Mouse (Mus musculus) embryonic facial prominence, embryonic 11.5 days (tissue): ENCODE data around the gene Thop1. TPM values are rescaled to one million over a fixed set of nuclear protein-coding genes. Genes with fewer than 3 reads are reported as not detected.

Experiments used
- ATAC-seq: fragments of 200-750 bp; cut with Nextera tagmentation; replicated peaks from 2 replicates; pipeline ENCODE4 v1.8.0; 2017; ENCODE audit warnings: low read depth; ENCODE audit not compliant: insufficient number of reproducible peaks, low FRiP score, low TSS enrichment
- DNase-seq: peaks from one replicate; pipeline ENCODE4 v3.0.0-alpha.2; 2015; ENCODE audit warnings: low spot score
- H3K27ac ChIP-seq: fragments of 300-500 bp; sonication (generic); replicated peaks from 2 replicates; pipeline ENCODE4 v1.5.1; 2014; ENCODE audit warnings: mild to moderate bottlenecking, low read depth, low read length, control low read depth
- H3K27me3 ChIP-seq: fragments of 300-500 bp; sonication (generic); 2 replicates; pipeline ENCODE4 v1.6.1; 2014; ENCODE audit warnings: mild to moderate bottlenecking, low read length, moderate library complexity, mixed read lengths; ENCODE audit not compliant: control insufficient read depth, insufficient read depth
- H3K36me3 ChIP-seq: fragments of 300-500 bp; sonication (generic); replicated peaks from 2 replicates; pipeline ENCODE4 v1.6.1; 2014; ENCODE audit warnings: low read depth, mild to moderate bottlenecking, low read length, moderate library complexity, mixed read lengths; ENCODE audit not compliant: control insufficient read depth, insufficient read depth
- H3K4me1 ChIP-seq: fragments of 300-500 bp; sonication (generic); 2 replicates; pipeline ENCODE4 v1.6.1; 2014; ENCODE audit warnings: low read length, mixed read lengths; ENCODE audit not compliant: control insufficient read depth, insufficient read depth
- H3K4me2 ChIP-seq: fragments of 300-500 bp; sonication (generic); 2 replicates; pipeline ENCODE4 v1.6.1; 2014; ENCODE audit warnings: low read depth, mild to moderate bottlenecking, control low read depth, low read length, moderate library complexity
- H3K4me3 ChIP-seq: fragments of 300-500 bp; sonication (generic); 2 replicates; pipeline ENCODE4 v1.5.1; 2014; ENCODE audit warnings: low read depth, low read length, control low read depth
- H3K9ac ChIP-seq: fragments of 300-500 bp; sonication (generic); replicated peaks from 2 replicates; pipeline ENCODE4 v1.6.1; 2014; ENCODE audit warnings: mild to moderate bottlenecking, control low read depth, low read length
- H3K9me3 ChIP-seq: fragments of 300-500 bp; sonication (generic); replicated peaks from 2 replicates; pipeline ENCODE4 v1.6.1; 2016; ENCODE audit warnings: mild to moderate bottlenecking, low read length, inconsistent platforms, mixed read lengths; ENCODE audit not compliant: control insufficient read depth
- WGBS: fragments of 180-500 bp; shearing (Covaris S2); extraction: QIAGEN DNeasy Blood & Tissue Kit; methylation state at CpG from one replicate; pipeline ENCODE4 v1.1.7; 2014; 5-methylcytosine and 5-hydroxymethylcytosine counted together
- polyA plus RNA-seq: library from polyadenylated mRNA; unstranded; fragments of >200 nt; fragmentation: Nextera tagmentation; extraction: Ambion mirVana; gene quantifications from 2 replicates; pipeline ENCODE4 v1.2.1, GENCODE M21; 2014

The Thop1 gene
- polyA plus RNA-seq, 1 experiment from 2014 or later, result 56.3 TPM

DNA sequence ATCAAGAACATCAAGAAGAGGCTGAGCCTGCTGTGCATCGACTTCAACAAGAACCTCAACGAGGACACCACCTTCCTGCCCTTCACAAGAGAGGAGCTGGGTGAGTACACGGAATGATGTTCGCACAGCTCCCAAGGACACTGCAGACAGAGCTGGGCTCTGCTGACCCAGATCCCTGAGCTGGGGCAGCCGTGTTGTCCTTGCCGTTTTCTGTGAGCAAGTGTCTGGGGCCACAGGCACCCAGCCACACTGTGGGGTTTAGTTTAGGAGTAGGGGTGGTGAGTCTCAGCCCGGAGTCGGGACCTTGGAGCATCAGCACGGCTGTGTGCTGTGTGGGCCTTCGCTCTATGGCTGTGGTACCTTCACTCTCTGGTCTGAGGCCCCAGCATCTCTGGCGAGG lies 8.1 kb downstream of the Thop1 start:
- ATAC-seq, result no peak
- no peak overlapping the region for H3K4me3 ChIP-seq
- no peak for DNase-seq
- H3K36me3 ChIP-seq, result peaks cover 22% of the 10 kb centered on the region
- no peaks in the 10 kb centered on the region for H3K9me3 ChIP-seq
- no peaks in the 10 kb centered on the region for H3K4me1 ChIP-seq
- H3K9ac ChIP-seq, result no peak overlapping the region
- H3K27me3 ChIP-seq, result no peaks in the 10 kb centered on the region
- no peak overlapping the region for H3K4me2 ChIP-seq
- 90% methylated on average over 11 of the region's 11 CpGs for WGBS
- no peak overlapping the region for H3K27ac ChIP-seq

DNA sequence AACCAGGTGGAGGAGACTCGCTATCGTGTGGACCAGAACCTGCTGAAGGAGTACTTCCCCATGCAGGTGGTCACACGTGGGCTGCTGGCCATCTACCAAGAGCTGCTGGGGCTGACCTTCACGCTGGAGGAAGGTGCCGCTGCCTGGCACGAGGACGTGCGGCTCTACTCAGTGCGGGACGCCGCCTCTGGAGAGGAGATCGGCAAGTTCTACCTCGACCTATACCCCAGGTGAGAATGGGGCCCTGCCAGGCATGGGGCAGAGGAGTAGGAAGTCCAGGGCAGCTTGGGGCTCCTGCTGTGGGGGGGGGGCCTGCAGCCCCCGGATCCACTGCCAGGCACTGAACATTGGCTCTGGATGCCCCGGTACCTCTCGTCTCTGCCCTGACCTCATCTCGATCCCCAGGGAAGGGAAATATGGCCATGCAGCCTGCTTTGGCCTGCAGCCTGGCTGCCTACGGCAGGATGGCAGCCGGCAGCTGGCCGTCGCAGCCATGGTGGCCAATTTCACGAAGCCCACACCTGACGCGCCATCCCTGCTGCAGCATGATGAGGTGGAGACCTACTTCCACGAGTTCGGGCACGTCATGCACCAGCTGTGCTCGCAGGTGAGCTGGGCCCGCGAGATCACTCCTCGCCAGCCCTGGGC lies 10.3 kb downstream of the Thop1 start:
- H3K4me2 ChIP-seq, result no peak overlapping the region
- WGBS, result 92% methylated on average over 31 of the region's 31 CpGs
- H3K9ac ChIP-seq, result no peak overlapping the region
- no peak overlapping the region for H3K27ac ChIP-seq
- DNase-seq, result no peak
- peaks cover 17% of the 10 kb centered on the region for H3K36me3 ChIP-seq
- ATAC-seq, result no peak
- H3K4me3 ChIP-seq, result no peak overlapping the region
- H3K9me3 ChIP-seq, result no peaks in the 10 kb centered on the region
- H3K4me1 ChIP-seq, result no peaks in the 10 kb centered on the region
- no peaks in the 10 kb centered on the region for H3K27me3 ChIP-seq

DNA sequence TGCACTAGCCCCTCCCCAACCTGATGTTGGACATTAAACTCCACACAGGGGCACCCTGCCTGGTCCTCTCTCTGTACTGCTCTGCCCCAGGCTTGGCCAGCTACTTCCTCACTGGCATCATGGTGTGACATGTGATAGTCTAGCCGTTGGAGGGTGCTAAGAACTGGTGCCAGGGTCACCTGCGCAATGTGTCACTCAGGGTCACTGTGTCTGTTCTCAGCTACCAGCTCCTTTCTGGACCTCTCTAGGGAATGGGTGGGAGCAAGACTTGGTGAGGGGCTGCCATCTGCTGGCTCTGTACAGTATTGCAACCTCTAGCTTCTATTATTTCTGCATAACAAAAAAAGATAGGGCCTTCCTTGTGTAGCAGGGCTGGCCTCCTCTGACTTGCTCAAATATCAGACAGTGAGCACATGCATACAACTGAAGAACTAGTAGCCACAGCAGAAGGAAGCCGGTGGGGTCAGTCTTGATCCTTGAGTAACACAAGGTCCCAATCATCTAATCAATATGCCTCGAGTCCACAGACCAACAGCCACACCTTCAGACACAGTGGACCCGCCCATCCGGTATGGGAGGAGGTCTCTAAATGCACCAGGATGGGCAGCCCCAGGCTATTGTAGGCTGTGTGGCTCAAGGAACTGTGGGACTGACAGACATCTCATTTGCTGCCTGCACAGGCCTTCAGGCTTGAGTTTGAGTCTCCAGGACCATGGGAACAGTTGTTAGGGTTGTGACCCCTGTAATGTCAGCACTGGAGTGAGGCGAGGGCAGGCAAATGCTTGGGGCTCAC lies 12.5 kb downstream of the Thop1 start:
- H3K4me2 ChIP-seq, result no peak overlapping the region
- 80% methylated on average over 7 of the region's 7 CpGs for WGBS
- H3K4me1 ChIP-seq, result no peaks in the 10 kb centered on the region
- no peak overlapping the region for H3K4me3 ChIP-seq
- ATAC-seq, result peak; percentile 46; the same call in 1 of the 2 replicates
- H3K9ac ChIP-seq, result no peak overlapping the region
- no peaks in the 10 kb centered on the region for H3K9me3 ChIP-seq
- H3K27ac ChIP-seq, result no peak overlapping the region
- no peaks in the 10 kb centered on the region for H3K27me3 ChIP-seq
- H3K36me3 ChIP-seq, result peaks cover 17% of the 10 kb centered on the region
- DNase-seq, result peak; percentile 78

DNA sequence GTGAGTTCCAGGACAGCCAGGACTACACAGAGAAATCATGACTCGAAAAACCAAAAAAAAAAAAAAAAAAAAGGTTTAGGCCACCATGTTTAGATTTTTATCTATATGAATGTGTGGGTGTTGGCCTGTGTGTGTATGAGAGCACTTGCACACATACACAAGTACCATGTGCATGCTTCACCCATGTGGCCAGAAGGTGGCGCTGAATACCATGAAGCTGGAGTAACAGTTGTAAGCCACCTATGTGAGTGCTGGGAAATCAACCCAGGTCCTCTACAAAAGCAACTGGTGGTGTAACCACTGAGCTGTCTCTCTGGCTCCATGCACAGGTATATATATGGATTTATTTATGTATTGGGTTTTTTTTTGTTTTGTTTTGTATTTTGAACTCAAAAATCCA lies 17.2 kb downstream of the Thop1 start:
- no peak overlapping the region for H3K9ac ChIP-seq
- H3K4me2 ChIP-seq, result no peak overlapping the region
- no peaks in the 10 kb centered on the region for H3K9me3 ChIP-seq
- no peak for DNase-seq
- H3K27me3 ChIP-seq, result no peaks in the 10 kb centered on the region
- no peak for ATAC-seq
- WGBS, result 48% methylated on average over 2 of the region's 2 CpGs
- no peak overlapping the region for H3K27ac ChIP-seq
- peaks cover 4% of the 10 kb centered on the region; the same call in 1 of the 2 replicates for H3K36me3 ChIP-seq
- 0 out of 2 replicates have a peak, but pooled peaks cover 2% of the 10 kb centered on the region for H3K4me1 ChIP-seq
- no peak overlapping the region for H3K4me3 ChIP-seq

DNA sequence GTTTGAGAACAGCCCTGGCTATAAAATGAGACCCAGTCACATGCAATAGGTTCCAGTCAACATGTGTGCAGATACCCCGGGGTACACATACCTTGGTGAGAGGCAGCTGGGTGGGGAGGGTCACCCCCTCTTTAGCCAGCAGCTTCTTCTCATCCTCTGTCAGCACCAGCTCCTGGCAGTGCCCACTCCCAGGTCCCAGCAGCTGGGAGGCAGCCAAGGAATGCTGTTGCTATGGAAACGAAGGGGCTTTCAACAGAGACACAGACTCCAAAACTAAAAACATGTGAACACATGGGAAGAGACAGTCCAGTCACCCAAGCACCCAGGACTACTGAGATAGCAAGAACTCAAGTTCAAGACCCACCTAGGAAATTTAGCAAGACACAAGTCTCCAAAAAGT lies 19.4 kb downstream of the Thop1 start:
- Histone ChIP-seq H3K27ac (no peak overlapping the region), H3K4me2 (no peak overlapping the region), H3K4me1 (0 out of 2 replicates have a peak, but pooled peaks cover 2% of the 10 kb centered on the region), H3K36me3 (no peaks in the 10 kb centered on the region), H3K9ac (no peak overlapping the region), H3K27me3 (no peaks in the 10 kb centered on the region), H3K9me3 (no peaks in the 10 kb centered on the region), H3K4me3 (no peak overlapping the region)
- no peak for ATAC-seq
- 70% methylated on average over 2 of the region's 2 CpGs for WGBS
- DNase-seq, result peak; percentile 77

DNA sequence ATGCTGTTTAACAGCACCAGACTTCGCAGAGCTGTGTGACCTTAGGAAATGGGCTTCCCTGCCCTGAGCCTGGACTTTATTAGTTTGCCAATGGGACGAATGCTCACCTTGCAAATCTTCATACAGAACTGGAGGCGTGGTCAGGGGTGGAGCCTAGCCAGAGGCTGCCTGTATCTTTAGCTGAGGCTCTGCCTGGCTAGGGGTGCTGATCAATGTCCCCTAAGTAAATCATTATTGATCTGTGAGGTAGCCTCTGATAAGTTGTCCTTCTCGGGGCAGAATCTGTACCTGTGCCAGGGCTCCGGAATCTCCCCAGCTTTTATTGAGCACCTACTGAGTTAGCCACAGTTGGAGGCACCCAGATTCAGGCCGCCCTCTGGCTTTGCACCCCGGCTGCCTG lies 20.8 kb downstream of the Thop1 start:
- Histone ChIP-seq H3K4me2 (no peak overlapping the region), H3K27ac (no peak overlapping the region), H3K9me3 (no peaks in the 10 kb centered on the region), H3K4me3 (no peak overlapping the region), H3K9ac (no peak overlapping the region), H3K27me3 (no peaks in the 10 kb centered on the region), H3K36me3 (no peaks in the 10 kb centered on the region), H3K4me1 (0 out of 2 replicates have a peak, but pooled peaks cover 2% of the 10 kb centered on the region)
- ATAC-seq, result no peak
- 73% methylated on average over 7 of the region's 7 CpGs for WGBS
- DNase-seq, result no peak

DNA sequence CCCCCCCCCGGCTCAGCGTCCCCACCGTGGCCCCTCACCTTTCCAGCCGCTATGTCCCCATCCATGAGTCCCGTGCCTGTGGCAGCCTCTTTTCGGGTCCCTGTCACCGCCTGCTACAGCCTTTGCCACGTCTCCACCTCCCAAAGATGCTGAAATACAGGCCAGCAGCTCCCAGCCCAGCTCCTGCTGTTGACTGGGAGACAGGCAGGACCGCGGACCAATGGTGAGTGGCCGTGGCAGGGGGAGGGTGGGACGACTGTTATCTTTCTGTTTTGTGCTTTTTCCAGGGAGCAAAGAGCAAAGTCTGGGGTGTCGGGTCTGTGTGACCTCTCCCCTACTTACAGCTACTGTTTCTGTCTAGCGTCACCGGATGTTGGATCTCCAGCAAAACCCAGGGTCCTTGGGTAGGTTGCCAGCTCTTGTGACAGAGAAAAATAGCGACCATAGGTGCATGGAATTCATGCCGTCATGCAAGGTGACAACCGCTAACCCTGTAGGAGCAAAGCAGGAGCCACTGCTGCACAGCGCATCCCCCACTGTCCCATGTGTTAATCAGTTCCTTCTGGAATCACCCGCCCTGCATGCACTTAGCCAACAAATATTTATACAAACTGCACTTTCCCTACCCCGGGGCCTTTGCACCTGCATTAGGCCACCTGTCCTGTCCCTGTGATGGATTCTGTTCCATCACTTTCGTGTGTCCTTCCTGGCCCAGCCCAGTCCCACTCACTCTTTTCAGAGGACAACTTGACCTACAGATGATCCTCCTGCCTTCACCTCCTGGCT lies 22.8 kb downstream of the Thop1 start:
- DNase-seq (no peak), ATAC-seq (no peak)
- whole genome bisulfite sequencing, result 57% methylated on average over 22 of the region's 22 CpGs
- no peak overlapping the region for H3K4me2 ChIP-seq
- H3K36me3 ChIP-seq, result no peaks in the 10 kb centered on the region
- H3K27me3 ChIP-seq, result no peaks in the 10 kb centered on the region; the same call in 1 of the 2 replicates
- H3K9me3 ChIP-seq, result no peaks in the 10 kb centered on the region
- no peak overlapping the region for H3K27ac ChIP-seq
- H3K9ac ChIP-seq, result no peak overlapping the region
- H3K4me1 ChIP-seq, result 0 out of 2 replicates have a peak, but pooled peaks cover 2% of the 10 kb centered on the region
- no peak overlapping the region for H3K4me3 ChIP-seq
